Mouse (Mus musculus) limb, embryonic 14.5 days (tissue): ENCODE measurements around the gene Nudt3. TPM values are rescaled to one million over a fixed set of nuclear protein-coding genes. Genes with fewer than 3 reads are reported as not detected.

Experiments used
- ATAC-seq: fragments of 200-750 bp; cut with Nextera tagmentation; 2 replicates; pipeline ENCODE4 v1.8.0; 2017; ENCODE audit warnings: low read depth, moderate number of reproducible peaks, moderate TSS enrichment; ENCODE audit not compliant: low FRiP score
- DNase-seq: peaks from one replicate; pipeline ENCODE4 v3.0.0-alpha.2; 2015; ENCODE audit warnings: low spot score
- H3K27ac ChIP-seq: fragments of 300-500 bp; sonication (generic); replicated peaks from 2 replicates; pipeline ENCODE4 v1.5.1; 2014; ENCODE audit warnings: low read depth, mild to moderate bottlenecking, low read length, moderate library complexity, mixed read lengths
- H3K27me3 ChIP-seq: fragments of 300-500 bp; sonication (generic); 2 replicates; pipeline ENCODE4 v1.6.1; 2014; ENCODE audit warnings: low read length, mixed read lengths; ENCODE audit not compliant: control insufficient read depth, insufficient read depth
- H3K36me3 ChIP-seq: fragments of 300-500 bp; sonication (generic); 2 replicates; pipeline ENCODE4 v1.6.1; 2014; ENCODE audit warnings: mild to moderate bottlenecking, low read length, moderate library complexity, mixed read lengths; ENCODE audit not compliant: control insufficient read depth, insufficient read depth
- H3K4me1 ChIP-seq: fragments of 300-500 bp; sonication (generic); 2 replicates; pipeline ENCODE4 v1.6.1; 2014; ENCODE audit warnings: antibody characterized with exemption, low read length, mixed read lengths; ENCODE audit not compliant: control insufficient read depth, insufficient read depth
- H3K4me2 ChIP-seq: fragments of 300-500 bp; sonication (generic); replicated peaks from 2 replicates; pipeline ENCODE4 v1.6.1; 2014; ENCODE audit warnings: low read depth, mild to moderate bottlenecking, low read length, moderate library complexity; ENCODE audit not compliant: severe bottlenecking
- H3K4me3 ChIP-seq: fragments of 300-500 bp; sonication (generic); replicated peaks from 2 replicates; pipeline ENCODE4 v1.5.1; 2014; ENCODE audit warnings: low read length
- H3K9ac ChIP-seq: fragments of 300-500 bp; sonication (generic); 2 replicates; pipeline ENCODE4 v1.6.1; 2014; ENCODE audit warnings: mild to moderate bottlenecking, low read depth, low read length, moderate library complexity; ENCODE audit not compliant: severe bottlenecking
- H3K9me3 ChIP-seq: fragments of 300-500 bp; sonication (generic); 2 replicates; pipeline ENCODE4 v1.6.1; 2016; ENCODE audit warnings: low read length; ENCODE audit not compliant: control insufficient read depth
- POLR2A ChIP-seq: fragments of 200-500 bp; IDR thresholded peaks from 2 replicates; pipeline ENCODE4 v1.8.0; 2012; ENCODE audit warnings: inconsistent platforms, mild to moderate bottlenecking, moderate library complexity, borderline replicate concordance; ENCODE audit not compliant: insufficient read depth, insufficient read length; ENCODE audit errors: extremely low read depth
- WGBS: fragments of 180-500 bp; shearing (Covaris S2); extraction: QIAGEN DNeasy Blood & Tissue Kit; methylation state at CpG from one replicate; pipeline ENCODE4 v1.1.7; 2014; 5-methylcytosine and 5-hydroxymethylcytosine counted together
- polyA plus RNA-seq, 2 experiments: library from polyadenylated mRNA; depleted of rRNA in 1 of 2; stranded (reverse) in 1 of 2; unstranded in 1 of 2; fragments of >200 nt; fragmentation: Nextera tagmentation in 1 of 2; extraction: Ambion mirVana in 1 of 2; gene quantifications; 2 replicates each; pipeline versions ENCODE4 v1.2.1 to v1.2.3; 2012 to 2014

Gene Nudt3
- polyA plus RNA-seq, 2 experiments = 36.8 to 121 TPM

GRCm38 (mm10) chr17:27586661-27587060 lies 36.6 kb downstream of the Nudt3 start:
- Histone ChIP-seq H3K4me1 (0 out of 2 replicates have a peak, but pooled peaks cover 3% of the 10 kb centered on the region), H3K4me3 (no peak overlapping the region), H3K4me2 (no peak overlapping the region), H3K27ac (no peak overlapping the region), H3K9ac (no peak overlapping the region), H3K9me3 (no peaks in the 10 kb centered on the region), H3K36me3 (peaks cover 74% of the 10 kb centered on the region), H3K27me3 (no peaks in the 10 kb centered on the region)
- TF ChIP-seq POLR2A = no peak
- DNase-seq (no peak), ATAC-seq (no peak)
- WGBS = 57% methylated on average over 9 of the region's 9 CpGs

GRCm38 (mm10) chr17:27583185-27583894 lies 40.0 kb downstream of the Nudt3 start:
- 91% methylated on average over 13 of the region's 13 CpGs for WGBS
- H3K36me3 ChIP-seq = peaks cover 92% of the 10 kb centered on the region
- H3K27ac ChIP-seq = no peak overlapping the region
- ATAC-seq = no peak
- DNase-seq = no peak
- H3K4me3 ChIP-seq = no peak overlapping the region
- no peaks in the 10 kb centered on the region for H3K27me3 ChIP-seq
- 0 out of 2 replicates have a peak, but pooled peaks cover 3% of the 10 kb centered on the region for H3K4me1 ChIP-seq
- no peaks in the 10 kb centered on the region for H3K9me3 ChIP-seq
- H3K4me2 ChIP-seq = no peak overlapping the region
- no peak overlapping the region for H3K9ac ChIP-seq
- TF ChIP-seq POLR2A = no peak

GRCm38 (mm10) chr17:27580392-27581068 lies 42.8 kb downstream of the Nudt3 start:
- Histone ChIP-seq H3K27me3 (no peaks in the 10 kb centered on the region), H3K9me3 (no peaks in the 10 kb centered on the region), H3K27ac (no peak overlapping the region), H3K4me1 (peaks cover 3% of the 10 kb centered on the region; the same call in 1 of the 2 replicates), H3K4me2 (no peak overlapping the region), H3K4me3 (no peak overlapping the region), H3K9ac (no peak overlapping the region), H3K36me3 (peaks cover 86% of the 10 kb centered on the region)
- 84% methylated on average over 20 of the region's 20 CpGs for WGBS
- DNase-seq = no peak
- TF ChIP-seq POLR2A = no peak
- no peak for ATAC-seq

- Histone ChIP-seq H3K27ac (no peak overlapping the region), H3K4me1 (peaks cover 3% of the 10 kb centered on the region; the same call in 1 of the 2 replicates), H3K4me3 (no peak overlapping the region), H3K9ac (no peak overlapping the region), H3K9me3 (no peaks in the 10 kb centered on the region), H3K36me3 (peaks cover 82% of the 10 kb centered on the region), H3K27me3 (no peaks in the 10 kb centered on the region), H3K4me2 (no peak overlapping the region)
- no peak for ATAC-seq
- 90% methylated on average over 8 of the region's 8 CpGs for WGBS
- no peak for TF ChIP-seq POLR2A
- no peak for DNase-seq
Measured at GRCm38 (mm10) chr17:27579816-27580215, 43.5 kb downstream of the Nudt3 start.

- no peak overlapping the region for H3K9ac ChIP-seq
- ATAC-seq (no peak), DNase-seq (no peak)
- TF ChIP-seq POLR2A = no peak
- 98% methylated on average over 10 of the region's 10 CpGs for WGBS
- H3K4me2 ChIP-seq = no peak overlapping the region
- peaks cover 3% of the 10 kb centered on the region; the same call in 1 of the 2 replicates for H3K4me1 ChIP-seq
- no peak overlapping the region for H3K27ac ChIP-seq
- H3K36me3 ChIP-seq = peaks cover 73% of the 10 kb centered on the region
- H3K27me3 ChIP-seq = no peaks in the 10 kb centered on the region
- H3K9me3 ChIP-seq = no peaks in the 10 kb centered on the region
- H3K4me3 ChIP-seq = no peak overlapping the region
Measured at GRCm38 (mm10) chr17:27578487-27578886, 44.8 kb downstream of the Nudt3 start.
